Mouse (Mus musculus): Measurements from ENCODE around the gene Vps54. TPM values are rescaled to one million over a fixed set of nuclear protein-coding genes. Genes with fewer than 3 reads are reported as not detected.

Gene Vps54
- total RNA-seq, 4 experiments from 2014 or later = 18.8 to 26.2 (median 22.8) TPM

DNA sequence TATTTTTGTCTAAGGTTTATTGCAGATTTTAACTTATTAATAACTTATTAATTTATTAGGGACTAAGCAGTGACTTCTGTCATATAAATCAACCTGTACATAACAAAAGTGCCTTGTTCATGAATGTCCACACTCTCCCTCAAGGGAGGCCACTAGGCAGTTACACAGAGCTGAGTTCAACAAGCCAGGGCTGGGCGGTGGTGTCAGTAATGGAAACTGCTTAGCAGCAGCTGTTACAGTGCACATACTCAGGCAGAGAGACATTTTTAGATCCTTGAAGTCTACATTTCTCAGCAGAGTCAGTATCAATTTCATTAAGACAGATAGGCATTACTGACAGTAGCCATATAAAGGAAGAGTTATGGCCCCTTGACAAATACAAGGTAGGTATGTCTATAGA lies 98.8 kb downstream of the Vps54 start:
- DNase-seq (ENCODE audit: low spot score in 2 of 2) = peak; percentile 37 to 40

DNA sequence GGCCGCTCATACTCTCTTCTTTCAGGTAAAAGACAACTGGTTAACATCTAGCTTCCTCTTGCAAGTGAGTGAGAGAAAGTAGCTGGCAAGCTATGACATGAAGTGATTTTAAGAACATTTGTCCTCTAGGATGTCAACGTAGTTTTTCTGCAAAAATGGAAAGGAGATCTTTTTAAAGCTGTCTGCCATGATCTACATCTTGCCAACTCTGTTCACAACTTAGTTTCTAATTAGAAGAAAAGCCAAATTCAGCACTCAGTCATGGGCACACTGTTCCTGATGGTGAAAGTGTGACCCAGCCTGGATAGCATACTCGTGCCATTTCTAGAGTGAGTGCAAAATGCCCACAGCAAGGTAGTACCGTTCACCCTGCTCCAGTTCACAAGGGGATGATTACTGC lies 100.0 kb downstream of the Vps54 start:
- DNase-seq (ENCODE audit: low spot score in 2 of 2) = no peak

GRCm38 (mm10) chr11:21343490-21343889 lies 104.4 kb downstream of the Vps54 start:
- DNase-seq (ENCODE audit: low spot score in 2 of 2) = no peak

GRCm38 (mm10) chr11:21346020-21346419 lies 106.9 kb downstream of the Vps54 start:
- no peak for DNase-seq (ENCODE audit: low spot score in 2 of 2)

DNA sequence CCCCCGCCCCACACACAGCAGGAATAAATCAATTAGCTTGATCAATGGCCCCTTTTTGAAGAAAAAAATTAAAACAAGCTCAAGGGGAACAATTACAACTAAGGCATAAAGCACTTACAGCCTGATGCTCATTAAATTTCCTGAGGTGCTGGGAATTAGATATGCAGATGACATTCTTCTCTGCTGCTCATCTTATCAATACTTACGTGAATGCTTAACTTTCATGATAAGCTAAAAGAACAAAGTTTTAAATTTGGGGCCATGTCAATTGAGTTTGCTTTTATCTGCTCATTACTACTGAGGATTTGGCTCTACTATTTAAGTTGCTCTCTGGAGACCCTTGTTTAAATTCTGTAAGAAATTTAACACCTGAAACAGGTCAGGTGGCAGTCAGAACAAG lies 109.8 kb downstream of the Vps54 start:
- DNase-seq (ENCODE audit: low spot score in 2 of 2) = no peak

DNA sequence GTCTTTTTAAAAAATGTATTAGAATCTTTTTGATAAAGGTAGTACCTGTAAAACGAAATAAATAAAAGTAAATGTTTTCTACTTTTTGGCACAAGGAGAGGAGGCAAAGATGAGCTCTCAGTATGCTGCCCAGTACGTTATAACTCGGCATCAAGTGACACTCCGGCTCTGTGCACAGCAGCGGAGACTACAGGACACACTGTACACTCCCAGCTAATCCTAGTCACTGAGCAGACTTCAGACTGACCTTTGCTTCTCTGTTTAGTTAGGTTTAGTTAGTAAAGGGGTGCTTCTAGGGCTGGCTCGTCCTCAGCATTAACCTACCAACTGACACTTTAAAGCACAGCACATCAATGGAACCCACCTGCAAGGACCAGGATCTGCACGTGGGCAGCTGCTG lies 112.2 kb downstream of the Vps54 start:
- DNase-seq (ENCODE audit: low spot score in 2 of 2) = no peak

- no peak for DNase-seq (ENCODE audit: low spot score in 2 of 2)
These were observed 124.3 kb downstream of the Vps54 start for GRCm38 (mm10) chr11:21363144-21363940.

DNA sequence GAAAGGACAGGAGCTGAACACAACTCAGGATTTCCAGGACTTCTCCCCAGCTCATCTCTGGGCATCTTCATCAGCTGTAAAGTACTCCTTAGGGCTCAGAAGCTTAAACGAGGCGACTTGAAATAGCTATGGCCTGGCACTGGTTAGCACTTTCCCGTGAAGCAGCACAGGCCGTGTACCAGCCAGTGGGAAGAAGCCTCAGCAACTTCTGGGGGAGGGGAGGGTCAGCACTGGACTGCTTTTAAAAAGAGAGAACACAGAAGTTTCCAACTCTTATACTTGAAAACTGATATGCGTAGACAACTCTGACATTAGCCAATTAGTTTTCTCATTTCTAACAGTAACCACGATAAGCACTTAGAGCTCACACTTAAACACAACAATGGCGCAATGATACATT lies 129.4 kb downstream of the Vps54 start:
- no peak for DNase-seq (ENCODE audit: low spot score in 2 of 2)

DNA sequence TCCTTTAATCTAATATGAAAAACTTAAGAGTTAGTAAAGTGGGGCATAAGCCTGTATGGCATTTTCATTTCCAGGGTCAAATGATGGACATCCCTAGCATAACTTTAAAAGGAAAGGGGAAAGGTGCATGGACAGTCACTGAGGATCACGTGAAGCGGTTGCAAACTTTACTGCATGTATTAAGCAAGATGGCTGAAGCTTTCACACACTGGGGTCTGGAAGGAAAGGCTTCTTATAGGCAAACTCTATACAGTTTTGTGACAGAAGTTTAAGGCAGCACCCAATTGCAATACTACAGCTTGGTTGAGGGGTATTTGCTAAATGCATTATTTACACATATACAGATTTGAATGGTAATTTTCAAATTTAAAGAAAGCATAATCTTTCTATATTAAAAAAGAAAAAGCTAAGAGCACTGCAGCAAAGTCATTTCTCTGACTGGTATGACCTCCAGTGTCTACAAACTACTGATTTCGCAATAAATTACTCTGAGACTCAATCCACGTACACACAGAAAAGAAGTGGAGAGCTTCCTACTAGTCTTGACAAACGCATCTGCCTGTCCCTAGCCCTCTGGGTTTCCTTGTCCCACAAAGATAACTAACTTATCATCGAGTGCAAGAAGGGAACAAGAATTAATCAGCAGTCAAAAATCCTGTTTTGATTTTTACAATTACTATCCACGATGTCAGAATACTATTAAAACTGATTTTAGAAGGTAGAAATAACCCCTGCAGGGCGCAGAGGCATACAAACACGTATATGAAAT lies 130.4 kb downstream of the Vps54 start:
- no peak for DNase-seq (ENCODE audit: low spot score in 2 of 2)

GRCm38 (mm10) chr11:21370399-21371121 lies 131.5 kb downstream of the Vps54 start:
- DNase-seq (ENCODE audit: low spot score in 2 of 2) = peak; percentile 62 to 84

Small RNA genes within 50 kb of the gene (microRNA-seq; reads per million reads assigned to microRNA genes)
- not detected for gene Mir1933

Other genes starting within 250 kb of the Vps54 start
- 10 to 100 TPM; 10.1 to 12.5 (median 10.9) TPM for gene Peli1, start 148.0 kb upstream of the Vps54 start, total RNA-seq (2022)
- 100 to 1,000 TPM; 464 to 563 (median 508) TPM for gene Ugp2, start 131.9 kb downstream of the Vps54 start, total RNA-seq (2022)